Mouse (Mus musculus) lung, adult 2 months (tissue): ENCODE measurements at regions not wholly inside any gene's neighbourhood (a gene's known extent, or its start where the extent isn't known, plus 50 kb on each side); places are given as distances from the start of the nearest gene placed in this dataset.

Source experiments
- CTCF ChIP-seq: fragments of 200-500 bp; IDR thresholded peaks from 2 replicates; pipeline ENCODE4 v1.5.1; 2011; ENCODE audit warnings: mild to moderate bottlenecking, low read length, control low read depth; ENCODE audit not compliant: insufficient read depth
- POLR2A ChIP-seq: fragments of 200-500 bp; IDR thresholded peaks from 2 replicates; pipeline ENCODE4 v1.6.1; 2011; ENCODE audit warnings: low read depth, mild to moderate bottlenecking, control low read depth, low read length, borderline replicate concordance; ENCODE audit errors: extremely low read depth

- TF ChIP-seq CTCF (no peak), POLR2A (no peak)
Measured at GRCm38 (mm10) chr6:147779466-147779865, 267.6 kb upstream of the Far2 start.
